Mouse (Mus musculus) megakaryocyte, embryonic 14.5 days (primary cell): ENCODE measurements around the gene Fntb. TPM values are rescaled to one million over a fixed set of nuclear protein-coding genes. Genes with fewer than 3 reads are reported as not detected.

ENCODE experiments used
- H3K27me3 ChIP-seq: replicated peaks from 2 replicates; pipeline ENCODE3; 2012; ENCODE audit warnings: inconsistent platforms
- H3K36me3 ChIP-seq: replicated peaks from 2 replicates; pipeline ENCODE3; 2012; ENCODE audit warnings: low read length, inconsistent platforms, mixed read lengths
- H3K4me1 ChIP-seq: 2 replicates; pipeline ENCODE4 v1.6.1; 2012; ENCODE audit warnings: inconsistent platforms
- H3K4me3 ChIP-seq: replicated peaks from 2 replicates; pipeline ENCODE3; 2012; ENCODE audit warnings: moderate library complexity, mild to moderate bottlenecking, inconsistent platforms
- H3K9me3 ChIP-seq: 2 replicates; pipeline ENCODE4 v1.6.1; 2012; ENCODE audit warnings: inconsistent platforms
- FLI1 ChIP-seq: IDR thresholded peaks from 2 replicates; pipeline ENCODE4 v1.6.1; 2012; ENCODE audit warnings: low read length, inconsistent platforms, mixed read lengths
- GATA1 ChIP-seq: IDR thresholded peaks from 3 replicates; pipeline ENCODE4 v1.6.1; 2012; ENCODE audit warnings: mixed read lengths, low read length, inconsistent platforms, borderline replicate concordance
- polyA plus RNA-seq: library from polyadenylated mRNA; stranded (reverse); fragments of >175 nt; gene quantifications from 2 replicates; pipeline ENCODE4 v1.2.3, GENCODE M21; 2012; ENCODE audit warnings: low replicate concordance; ENCODE audit not compliant: insufficient read depth

The Fntb gene
- polyA plus RNA-seq, 1 experiment, result 13.4 TPM

- Histone ChIP-seq H3K9me3 (no peaks in the 10 kb centered on the region), H3K27me3 (no peaks in the 10 kb centered on the region), H3K4me1 (peaks cover 7% of the 10 kb centered on the region), H3K36me3 (peaks cover 49% of the 10 kb centered on the region), H3K4me3 (no peak overlapping the region)
- TF ChIP-seq GATA1 (no peak), FLI1 (no peak)
These were observed 107.5 kb downstream of the Fntb start for GRCm38 (mm10) chr12:76872767-76873316.

GRCm38 (mm10) chr12:76874826-76875225, 109.4 kb downstream of the Fntb start:
- H3K4me3 ChIP-seq, result no peak overlapping the region
- peaks cover 48% of the 10 kb centered on the region for H3K36me3 ChIP-seq
- no peaks in the 10 kb centered on the region for H3K27me3 ChIP-seq
- no peak for TF ChIP-seq FLI1
- no peak for TF ChIP-seq GATA1
- no peaks in the 10 kb centered on the region for H3K9me3 ChIP-seq
- peaks cover 6% of the 10 kb centered on the region for H3K4me1 ChIP-seq

- Histone ChIP-seq H3K27me3 (no peaks in the 10 kb centered on the region), H3K9me3 (no peaks in the 10 kb centered on the region), H3K4me1 (no peaks in the 10 kb centered on the region), H3K36me3 (peaks cover 30% of the 10 kb centered on the region), H3K4me3 (no peak overlapping the region)
- TF ChIP-seq GATA1 (no peak), FLI1 (no peak)
These were observed 113.9 kb downstream of the Fntb start for GRCm38 (mm10) chr12:76879242-76879641.

GRCm38 (mm10) chr12:76880131-76880530, 114.7 kb downstream of the Fntb start:
- H3K36me3 ChIP-seq, result peaks cover 26% of the 10 kb centered on the region
- H3K27me3 ChIP-seq, result no peaks in the 10 kb centered on the region
- H3K4me3 ChIP-seq, result no peak overlapping the region
- no peaks in the 10 kb centered on the region for H3K9me3 ChIP-seq
- TF ChIP-seq GATA1 (no peak), FLI1 (no peak)
- 0 out of 2 replicates have a peak, but pooled peaks cover 2% of the 10 kb centered on the region for H3K4me1 ChIP-seq

GRCm38 (mm10) chr12:76883824-76884223, 118.4 kb downstream of the Fntb start:
- Histone ChIP-seq H3K9me3 (no peaks in the 10 kb centered on the region), H3K27me3 (no peaks in the 10 kb centered on the region), H3K4me1 (peaks cover 20% of the 10 kb centered on the region), H3K36me3 (peaks cover 29% of the 10 kb centered on the region), H3K4me3 (no peak overlapping the region)
- TF ChIP-seq GATA1 (no peak), FLI1 (no peak)

GRCm38 (mm10) chr12:76885103-76885502, 119.7 kb downstream of the Fntb start:
- H3K4me3 ChIP-seq, result no peak overlapping the region
- no peaks in the 10 kb centered on the region for H3K27me3 ChIP-seq
- H3K36me3 ChIP-seq, result peaks cover 36% of the 10 kb centered on the region
- H3K4me1 ChIP-seq, result peaks cover 32% of the 10 kb centered on the region
- TF ChIP-seq GATA1, result no peak
- TF ChIP-seq FLI1, result no peak
- H3K9me3 ChIP-seq, result no peaks in the 10 kb centered on the region

GRCm38 (mm10) chr12:76886826-76887225, 121.4 kb downstream of the Fntb start:
- H3K4me1 ChIP-seq, result peaks cover 36% of the 10 kb centered on the region
- H3K36me3 ChIP-seq, result peaks cover 51% of the 10 kb centered on the region
- H3K9me3 ChIP-seq, result no peaks in the 10 kb centered on the region
- H3K4me3 ChIP-seq, result peak overlapping the region; percentile 38
- no peaks in the 10 kb centered on the region for H3K27me3 ChIP-seq
- no peak for TF ChIP-seq FLI1
- TF ChIP-seq GATA1, result no peak

GRCm38 (mm10) chr12:76887941-76888340, 122.6 kb downstream of the Fntb start:
- H3K27me3 ChIP-seq, result no peaks in the 10 kb centered on the region
- no peak overlapping the region for H3K4me3 ChIP-seq
- no peaks in the 10 kb centered on the region for H3K9me3 ChIP-seq
- peaks cover 60% of the 10 kb centered on the region for H3K36me3 ChIP-seq
- H3K4me1 ChIP-seq, result peaks cover 36% of the 10 kb centered on the region
- TF ChIP-seq GATA1 (no peak), FLI1 (no peak)

- TF ChIP-seq FLI1 (no peak), GATA1 (no peak)
- Histone ChIP-seq H3K4me1 (peaks cover 36% of the 10 kb centered on the region), H3K27me3 (no peaks in the 10 kb centered on the region), H3K9me3 (no peaks in the 10 kb centered on the region), H3K36me3 (peaks cover 59% of the 10 kb centered on the region), H3K4me3 (no peak overlapping the region)
These were observed 124.2 kb downstream of the Fntb start for GRCm38 (mm10) chr12:76889404-76890184.

- H3K4me1 ChIP-seq, result peaks cover 32% of the 10 kb centered on the region
- H3K36me3 ChIP-seq, result peaks cover 70% of the 10 kb centered on the region
- no peak overlapping the region for H3K4me3 ChIP-seq
- H3K9me3 ChIP-seq, result no peaks in the 10 kb centered on the region
- no peaks in the 10 kb centered on the region for H3K27me3 ChIP-seq
- TF ChIP-seq GATA1, result no peak
These were observed 125.8 kb downstream of the Fntb start for GRCm38 (mm10) chr12:76891160-76891559.
